Mouse (Mus musculus) gastrocnemius, postnatal 25 days (tissue): Measurements from ENCODE around the gene Bst2. TPM values are rescaled to one million over a fixed set of nuclear protein-coding genes. Genes with fewer than 3 reads are reported as not detected.

ENCODE experiments used
- DNase-seq: peaks from one replicate; pipeline ENCODE4 v3.0.0; 2022
- long read RNA-seq, 2 experiments: library from polyadenylated mRNA; stranded (forward); transcript quantifications; one replicate each; pipeline ENCODE4 v2.0.0; 2021
- total RNA-seq, 2 experiments: library from RNA; stranded (reverse); gene quantifications; 1 replicate in 1 of 2; 2 replicates in 1 of 2; pipeline ENCODE4 v1.2.3; 2021

Bst2 gene
- total RNA-seq, result 1 to 10 TPM; 7.6 to 8.9 TPM
- long read RNA-seq, experiment 1, transcript Bst2-201 (5 exons, 792 nt), result major isoform, 7 of 7 reads
- long read RNA-seq, experiment 1, partial matches to known transcripts, result 0 of 7 reads
- long read RNA-seq, experiment 1, other reads (novel, unspliced or antisense), result 0 of 7 reads
- long read RNA-seq, experiment 2, transcript Bst2-201 (5 exons, 792 nt), result major isoform, 5 of 5 reads
- long read RNA-seq, experiment 2, partial matches to known transcripts, result 0 of 5 reads
- long read RNA-seq, experiment 2, other reads (novel, unspliced or antisense), result 0 of 5 reads

DNA sequence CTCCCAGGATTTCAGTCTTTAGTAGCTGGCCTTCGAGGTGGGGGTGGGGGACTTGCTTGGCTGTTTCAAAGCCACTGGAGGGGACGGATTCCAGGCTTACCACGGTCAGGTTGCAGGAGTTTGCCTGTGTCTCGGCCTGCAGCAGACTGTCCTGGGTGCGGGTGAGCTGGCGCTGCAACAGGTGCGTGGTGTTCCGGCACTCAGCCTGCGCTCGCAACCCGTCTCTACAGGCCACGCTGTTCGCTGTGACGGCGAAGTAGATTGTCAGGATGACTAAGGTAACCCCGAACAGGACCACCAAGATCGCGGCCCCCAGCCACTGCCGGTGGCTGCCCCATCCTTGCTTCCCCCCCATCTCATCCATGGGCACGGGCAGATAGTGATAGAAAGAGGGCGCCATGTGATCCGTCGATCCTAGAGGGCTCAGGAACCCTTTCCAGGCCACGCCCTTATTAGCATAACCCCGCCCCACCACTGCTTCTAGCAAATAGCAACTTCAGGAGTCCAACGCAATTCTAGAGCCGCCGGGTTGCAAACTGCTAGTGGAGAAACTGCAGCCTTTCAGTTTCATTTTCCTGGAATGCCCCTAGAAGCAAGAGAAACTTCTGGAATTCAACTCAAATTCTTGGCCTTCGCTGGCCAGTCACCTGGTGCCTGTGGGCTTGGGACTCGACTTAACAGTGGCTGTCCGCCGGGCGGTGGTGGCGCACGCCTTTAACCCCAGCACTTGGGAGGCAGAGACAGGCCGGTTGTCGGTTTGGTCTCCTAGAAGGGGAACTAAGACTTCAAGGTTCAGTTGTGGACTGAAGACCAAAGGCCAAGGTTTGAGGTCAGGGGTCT is at the start of gene Bst2:
TSS of gene Bst2 (minus strand) at position 429 of the 840 bp plus-strand sequence.
- peak; percentile 81 for DNase-seq

DNA sequence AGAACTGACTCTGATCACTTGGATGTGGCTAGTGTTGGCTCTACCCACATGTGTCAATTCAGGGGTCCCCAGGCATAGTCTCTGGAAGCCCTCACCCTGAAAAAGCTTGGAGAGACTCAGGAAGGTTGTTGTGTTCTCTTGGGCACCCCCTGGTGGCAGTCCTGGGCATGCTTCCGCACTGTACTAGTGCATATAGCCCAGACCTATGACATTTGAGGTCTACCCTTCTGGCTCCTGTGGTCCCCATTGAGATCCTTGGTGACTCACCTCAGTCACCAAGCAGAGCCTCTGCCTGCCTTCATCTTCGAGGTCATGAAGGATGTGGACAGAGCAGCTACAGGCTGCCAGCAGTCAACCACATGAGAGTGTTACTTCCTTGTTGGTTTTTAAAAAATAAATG is 49.6 kb upstream of the Bst2 start:
- DNase-seq, result no peak

DNA sequence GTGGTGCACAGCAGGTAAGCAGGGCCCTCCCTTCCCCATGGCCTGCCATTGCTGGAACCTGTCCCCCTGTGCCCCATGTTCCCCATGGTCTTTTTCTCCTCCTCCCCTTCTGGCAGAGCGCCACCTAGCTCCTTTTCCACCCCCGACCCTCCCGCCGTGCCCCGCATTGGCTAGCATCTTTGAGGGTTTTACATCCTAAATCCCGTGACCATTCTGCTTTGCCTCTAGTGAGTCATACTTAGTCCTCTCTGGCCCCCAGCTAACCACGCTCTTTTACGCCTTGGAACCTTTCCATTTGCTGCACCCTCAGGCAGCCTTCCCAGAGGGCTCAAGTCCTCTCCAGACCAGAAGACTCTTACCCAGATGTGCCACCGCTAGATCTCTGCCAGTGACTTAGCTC is 42.9 kb upstream of the Bst2 start:
- DNase-seq, result no peak

DNA sequence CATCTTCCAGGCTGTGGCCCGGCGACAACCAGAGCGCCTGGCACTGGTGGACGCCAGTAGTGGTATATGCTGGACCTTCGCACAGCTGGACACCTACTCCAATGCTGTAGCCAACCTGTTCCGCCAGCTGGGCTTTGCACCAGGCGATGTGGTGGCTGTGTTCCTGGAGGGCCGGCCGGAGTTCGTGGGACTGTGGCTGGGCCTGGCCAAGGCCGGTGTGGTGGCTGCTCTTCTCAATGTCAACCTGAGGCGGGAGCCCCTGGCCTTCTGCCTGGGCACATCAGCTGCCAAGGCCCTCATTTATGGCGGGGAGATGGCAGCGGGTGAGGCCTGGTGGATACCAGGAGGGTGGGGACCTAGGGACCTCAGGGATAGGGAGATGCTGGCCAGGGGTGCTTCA is 42.2 kb upstream of the Bst2 start:
- DNase-seq, result peak; percentile 73

DNA sequence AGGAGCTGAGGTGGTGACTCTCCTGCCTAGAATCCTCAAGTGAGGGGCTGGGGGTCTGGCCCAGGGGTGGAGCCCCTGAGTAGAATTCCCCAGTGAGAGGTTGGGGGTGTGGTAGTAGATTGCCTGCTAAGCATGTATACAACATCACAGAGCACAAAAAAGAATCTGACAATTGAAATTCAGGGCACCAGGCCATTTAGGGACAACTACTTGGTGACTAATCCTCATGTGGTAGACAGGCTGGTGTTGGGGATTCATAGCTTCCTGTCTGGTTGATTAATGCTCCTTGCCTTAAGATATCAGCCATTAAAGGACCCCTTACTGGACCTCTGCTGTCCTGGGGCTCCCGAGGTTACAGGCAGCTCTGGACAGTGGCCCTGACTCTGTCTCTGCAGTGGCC is 41.8 kb upstream of the Bst2 start:
- no peak for DNase-seq

DNA sequence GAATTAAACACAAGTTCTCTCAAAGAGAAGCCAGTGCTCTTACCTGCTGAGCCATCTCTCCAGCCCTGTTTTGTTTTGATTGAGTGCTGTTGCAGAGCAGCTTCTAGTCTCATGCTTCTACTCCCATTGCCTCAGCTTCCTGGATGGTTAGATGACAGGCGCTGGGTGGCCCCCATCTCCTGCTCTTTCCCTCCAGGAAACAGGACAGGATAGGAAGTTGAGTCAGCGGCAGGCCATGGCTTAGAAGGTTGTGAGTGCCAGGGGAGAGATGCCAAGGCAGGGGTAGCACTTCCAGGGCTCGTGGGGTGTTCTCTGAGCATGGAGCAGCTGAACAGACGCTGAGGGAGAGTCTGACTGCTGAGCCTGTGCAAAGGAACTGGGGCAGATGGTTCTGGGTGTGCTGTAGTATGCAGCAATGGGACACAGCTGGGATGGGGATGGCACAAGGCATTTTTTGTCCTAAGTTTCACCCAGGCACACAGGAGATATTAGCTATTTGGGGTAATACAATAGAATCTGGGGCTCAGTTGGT is 40.7 kb upstream of the Bst2 start:
- no peak for DNase-seq

DNA sequence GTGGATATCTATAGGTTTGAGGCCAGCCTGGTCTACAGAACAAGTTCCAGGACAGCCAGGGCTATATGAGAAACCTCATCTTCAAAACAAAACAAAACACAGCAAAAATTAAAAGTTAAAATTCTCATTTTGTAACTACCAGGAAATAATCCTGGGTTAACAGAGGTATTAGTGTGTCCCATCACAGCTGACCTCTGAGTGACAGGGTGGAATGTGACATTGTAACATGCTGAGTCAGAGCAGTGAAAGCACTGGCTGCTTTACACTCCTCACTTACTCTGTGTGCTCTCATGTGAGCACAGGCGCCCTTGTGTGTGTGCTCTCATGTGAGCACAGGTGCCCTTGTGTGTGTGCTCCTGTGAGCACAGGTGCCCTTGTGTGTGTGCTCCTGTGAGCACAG is 37.8 kb upstream of the Bst2 start:
- DNase-seq, result no peak

DNA sequence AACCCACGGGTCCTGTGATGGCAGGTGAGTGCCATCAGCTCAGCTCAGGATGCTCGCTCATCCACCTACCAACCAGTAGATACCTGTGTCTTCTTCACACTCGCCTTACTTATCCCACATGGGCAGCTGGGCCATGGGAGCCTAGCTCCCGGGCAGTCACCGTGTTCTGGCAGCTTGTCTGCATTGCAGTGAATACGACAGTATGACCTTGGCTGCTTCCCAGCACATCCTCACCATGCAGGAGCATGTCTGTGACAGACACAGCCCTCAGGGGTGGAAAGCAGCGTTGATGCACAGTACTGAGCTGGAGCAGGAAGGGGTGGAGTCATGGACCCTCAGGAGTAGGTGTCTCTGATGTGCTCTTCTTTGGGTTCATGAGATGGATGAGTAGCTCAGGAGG is 37.2 kb upstream of the Bst2 start:
- no peak for DNase-seq

DNA sequence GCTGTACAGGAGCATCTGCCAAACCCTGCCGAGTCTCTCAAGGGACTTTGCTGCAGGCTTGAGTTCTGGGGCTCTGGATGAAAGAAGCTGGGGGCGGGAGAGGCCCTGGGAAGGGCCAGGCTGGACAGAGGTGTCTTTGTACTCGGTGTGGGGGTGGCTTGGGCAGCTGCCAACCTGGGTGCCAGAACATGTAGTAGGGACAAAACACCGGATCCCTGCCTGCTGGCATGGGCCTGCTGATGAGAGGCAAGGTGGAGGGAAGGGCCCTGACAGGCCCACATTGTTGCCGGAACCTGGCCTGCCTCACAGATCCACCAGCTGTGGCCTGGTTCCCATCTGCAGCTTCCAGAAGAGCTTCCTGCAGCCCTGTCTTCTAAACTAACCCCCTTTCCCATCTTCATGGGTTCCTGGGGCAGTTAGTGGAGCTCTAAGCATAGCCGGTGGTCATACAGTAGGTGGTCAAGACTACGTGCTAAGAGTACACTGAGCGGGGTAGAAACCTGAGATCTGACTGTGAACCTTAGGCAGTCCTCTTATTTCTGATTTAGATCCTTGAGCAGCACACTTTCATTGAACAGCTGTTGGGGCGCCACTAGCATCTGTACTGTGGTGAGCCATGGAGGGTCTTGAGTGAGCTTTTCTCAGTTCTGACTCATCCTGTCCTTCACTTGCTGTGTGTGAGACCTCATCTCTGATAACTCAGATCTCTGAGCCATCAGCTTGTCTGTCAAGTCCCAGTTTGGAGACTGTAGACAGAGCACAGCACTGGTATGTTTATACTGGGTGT is 35.8 kb upstream of the Bst2 start:
- peak; percentile 53 for DNase-seq

DNA sequence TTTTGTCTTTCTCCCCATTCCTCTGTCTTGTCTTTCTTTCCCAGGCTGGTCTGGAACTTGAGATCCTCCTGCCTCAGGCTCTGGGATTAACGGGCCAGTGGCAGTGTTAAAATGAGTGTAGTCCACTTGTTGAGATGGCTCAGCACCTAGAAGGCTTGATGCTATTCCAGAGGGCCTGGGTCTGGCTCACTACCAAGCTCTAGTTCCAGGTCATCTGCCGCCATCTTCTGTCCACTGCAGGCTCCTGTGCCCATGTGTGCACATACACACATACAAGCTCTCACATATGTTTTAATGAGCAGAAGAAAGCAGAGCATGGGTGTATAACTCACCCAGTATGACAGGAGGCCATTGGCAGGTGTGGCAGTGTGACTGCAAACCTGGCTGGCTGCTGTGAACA is 34.8 kb upstream of the Bst2 start:
- no peak for DNase-seq

DNA sequence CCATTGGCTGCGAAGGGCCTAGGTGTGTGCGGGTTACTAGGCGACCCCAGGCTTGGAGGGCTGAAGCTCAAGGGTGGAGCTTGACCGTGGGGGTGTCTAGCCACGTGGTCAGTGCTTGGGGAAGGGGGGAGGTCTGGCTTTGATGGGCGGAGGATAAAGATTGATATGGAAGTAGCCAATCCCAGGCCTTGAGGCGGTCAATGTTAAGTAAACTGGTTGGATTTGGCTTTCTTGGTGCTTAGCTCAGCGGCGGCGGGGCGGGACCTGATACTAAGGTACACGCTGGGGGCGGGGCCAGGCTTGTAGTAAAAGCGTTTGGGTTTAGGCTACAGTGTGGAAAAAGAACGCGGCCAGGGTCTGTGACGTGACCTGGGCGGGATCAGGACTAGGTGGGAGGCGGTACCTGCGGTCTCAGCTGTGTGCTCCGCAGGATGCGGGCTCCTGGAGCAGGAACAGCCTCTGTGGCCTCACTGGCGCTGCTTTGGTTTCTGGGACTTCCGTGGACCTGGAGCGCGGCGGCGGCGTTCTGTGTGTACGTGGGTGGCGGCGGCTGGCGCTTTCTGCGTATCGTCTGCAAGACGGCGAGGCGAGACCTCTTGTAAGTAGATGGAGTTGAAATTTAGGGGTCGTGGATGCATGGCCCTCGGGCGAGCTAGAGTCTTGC is 33.2 kb upstream of the Bst2 start:
- DNase-seq, result peak; percentile 86

DNA sequence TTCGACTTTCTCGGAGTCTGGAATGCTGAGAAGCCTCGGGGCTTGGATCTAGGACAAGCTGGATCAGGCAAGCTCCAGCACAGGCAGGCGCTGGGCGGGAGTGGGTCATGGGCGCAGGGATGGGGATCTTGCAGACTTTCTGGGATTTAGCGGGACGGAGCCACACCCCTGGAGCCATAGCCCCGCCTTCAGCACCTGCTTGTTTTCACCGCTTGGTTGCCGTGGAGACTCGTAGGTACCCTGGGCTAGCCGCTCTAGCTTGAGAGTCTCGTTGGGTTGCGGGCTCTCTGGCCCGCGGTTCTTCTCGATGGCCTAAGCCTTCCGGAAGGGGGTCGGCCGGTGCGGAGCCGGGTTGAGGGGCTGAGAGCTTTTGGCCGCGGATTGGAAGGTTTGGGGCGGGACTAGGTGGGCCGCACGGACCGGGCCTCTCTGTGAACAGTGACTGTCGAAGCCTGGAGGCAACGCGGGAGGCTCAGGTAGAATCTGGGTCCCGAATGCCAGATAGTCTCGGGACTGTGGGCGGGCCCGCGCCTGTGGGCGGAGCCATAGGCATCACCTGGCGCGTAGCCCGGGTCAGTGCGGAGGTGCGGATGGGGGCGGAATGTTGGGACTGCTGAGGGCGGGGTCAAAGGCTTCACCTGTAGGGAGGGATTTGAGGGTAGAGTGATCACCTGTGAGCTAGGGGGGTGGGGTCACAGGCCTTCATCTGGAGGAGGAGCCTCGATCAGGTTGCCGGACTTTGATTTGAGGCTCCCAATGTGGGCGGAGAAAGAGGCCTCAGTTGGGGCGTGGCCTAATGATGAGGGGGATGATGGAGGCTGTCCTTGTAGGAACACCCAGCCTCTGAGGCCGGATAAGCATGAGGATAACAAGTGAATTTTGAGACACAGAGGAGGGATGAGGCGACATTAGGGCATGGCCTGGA is 32.4 kb upstream of the Bst2 start:
- DNase-seq, result peak; percentile 81

DNA sequence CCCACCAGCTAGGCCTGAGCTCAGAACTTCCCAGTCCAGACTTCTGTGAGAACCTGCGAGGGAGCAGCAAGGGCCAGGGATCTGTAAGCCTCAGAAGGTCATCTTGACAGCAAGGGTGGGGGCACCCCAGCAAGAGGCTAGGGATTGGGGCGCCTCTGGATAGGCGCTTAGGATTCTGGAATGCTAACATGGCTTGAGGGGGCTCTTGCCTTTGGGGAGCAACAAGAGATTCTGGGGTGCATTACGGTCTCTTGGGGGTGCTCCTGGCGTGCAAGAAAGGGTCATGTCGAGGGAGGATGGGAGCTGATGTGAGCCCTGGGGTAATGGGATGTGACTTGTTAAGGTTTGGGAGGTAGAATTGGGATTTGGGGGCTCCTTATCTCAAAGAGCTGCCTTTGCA is 31.7 kb upstream of the Bst2 start:
- DNase-seq, result peak; percentile 50

DNA sequence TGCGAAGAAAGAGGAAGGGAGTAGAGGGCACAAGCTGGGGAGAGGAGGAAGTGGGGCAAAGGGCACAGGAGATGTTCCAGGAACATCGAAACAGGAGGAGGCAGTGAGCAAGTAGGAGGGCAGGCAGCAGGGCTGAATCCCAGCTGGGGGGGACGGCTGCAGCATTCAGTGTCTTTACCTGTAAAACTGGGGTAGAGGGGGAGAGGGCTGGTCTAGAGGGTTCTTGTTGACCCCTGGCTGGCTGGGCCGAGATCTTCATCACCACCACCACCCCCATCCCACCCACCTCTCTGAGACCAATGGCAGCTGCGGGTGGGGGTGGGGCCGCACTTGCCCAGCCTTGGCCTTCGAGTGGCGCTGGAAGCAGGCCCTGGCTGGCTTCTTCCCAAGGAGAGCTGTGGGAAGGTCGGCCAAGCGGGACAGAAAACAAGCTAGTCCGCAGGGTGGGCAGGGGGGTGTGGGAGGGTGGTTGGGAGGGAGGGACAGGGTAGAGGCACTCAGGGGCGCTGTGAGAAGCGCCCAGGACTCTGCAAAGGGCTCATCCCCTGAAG is 31.2 kb upstream of the Bst2 start, which contains the start of gene Slc27a1:
TSS of gene Slc27a1 (plus strand) at position 496 of the 551 bp plus-strand sequence.
- DNase-seq, result peak; percentile 79

DNA sequence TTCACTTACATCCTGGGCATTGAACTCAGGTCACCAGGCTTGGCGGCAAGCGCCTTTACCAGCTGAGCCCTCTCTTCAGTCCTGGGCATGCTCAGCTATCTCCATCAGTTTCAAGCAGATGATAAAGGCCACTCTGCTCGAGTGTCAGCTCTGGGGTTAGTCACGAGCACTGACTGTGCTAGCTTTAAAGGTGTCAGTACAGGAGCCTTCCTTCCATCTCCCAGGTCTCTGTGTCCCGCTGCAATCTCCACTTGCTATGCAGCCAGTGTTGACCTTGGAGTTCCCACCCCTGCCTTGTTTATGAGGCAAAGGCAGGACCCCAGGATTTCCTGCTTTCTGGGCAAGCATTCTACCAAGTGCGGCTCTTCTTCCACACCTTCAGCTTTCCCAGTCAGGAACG is 30.3 kb upstream of the Bst2 start:
- DNase-seq, result no peak

DNA sequence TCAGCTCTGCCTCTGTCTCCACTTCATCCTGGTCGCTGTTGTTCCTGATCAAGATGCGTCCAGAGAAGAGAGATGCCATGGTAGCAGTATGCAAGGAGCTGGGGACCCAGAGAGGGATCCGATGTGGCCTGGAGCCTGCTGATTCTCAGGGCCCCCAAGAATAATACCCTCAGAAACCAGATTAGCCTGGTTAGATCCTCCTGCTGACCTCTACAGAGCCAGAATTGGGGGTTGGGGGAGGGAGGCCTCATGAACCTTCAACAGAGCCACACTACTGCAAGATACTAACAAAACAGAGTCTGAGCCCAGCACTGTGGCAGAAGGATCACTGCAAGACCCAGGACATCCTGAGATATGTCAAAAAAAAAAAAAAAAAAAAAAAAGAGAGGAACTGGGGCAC is 29.2 kb upstream of the Bst2 start, which contains the start of gene Nxnl1:
TSS of gene Nxnl1 (minus strand) at position 101 of the 400 bp plus-strand sequence.
- DNase-seq, result no peak

DNA sequence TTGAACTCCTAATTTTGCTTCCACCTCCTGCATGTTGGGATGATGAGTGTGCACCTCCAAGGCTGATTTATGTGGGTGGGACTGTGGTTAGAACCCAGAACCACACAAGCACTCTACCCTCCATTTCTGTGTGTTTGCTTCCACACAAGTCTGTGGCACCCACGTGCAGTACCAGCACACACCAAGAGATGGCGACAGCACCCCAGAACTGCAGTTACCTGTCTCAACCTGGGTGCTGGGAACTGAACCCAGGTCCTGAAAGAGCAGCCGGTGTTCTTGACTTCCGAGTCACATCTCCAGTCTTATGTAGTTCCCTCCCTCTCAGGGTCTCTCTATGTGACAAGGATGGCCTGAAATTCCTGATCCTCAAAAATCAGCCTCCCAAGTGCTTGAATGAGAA is 26.7 kb upstream of the Bst2 start:
- DNase-seq, result no peak

DNA sequence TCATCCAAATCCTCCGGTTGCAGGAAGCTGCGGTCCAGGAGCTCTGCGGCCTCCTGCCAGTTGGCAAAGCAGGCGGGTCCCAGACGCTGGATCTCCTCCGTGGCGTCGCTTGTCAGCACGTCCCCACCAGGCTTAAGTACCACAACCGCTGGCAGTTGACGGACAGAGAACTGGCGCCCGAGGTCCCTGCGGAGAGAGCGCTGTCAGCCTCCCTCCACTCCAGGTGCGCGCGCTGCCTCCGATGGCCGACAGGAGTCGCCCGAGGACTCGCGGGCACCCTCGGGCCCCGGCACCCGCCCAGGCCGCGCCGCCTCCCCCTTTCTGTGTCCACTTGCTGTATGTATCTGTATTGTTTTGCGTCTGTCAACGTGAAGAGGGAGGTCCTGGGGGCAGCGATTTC is 25.5 kb upstream of the Bst2 start:
- DNase-seq, result peak; percentile 75

DNA sequence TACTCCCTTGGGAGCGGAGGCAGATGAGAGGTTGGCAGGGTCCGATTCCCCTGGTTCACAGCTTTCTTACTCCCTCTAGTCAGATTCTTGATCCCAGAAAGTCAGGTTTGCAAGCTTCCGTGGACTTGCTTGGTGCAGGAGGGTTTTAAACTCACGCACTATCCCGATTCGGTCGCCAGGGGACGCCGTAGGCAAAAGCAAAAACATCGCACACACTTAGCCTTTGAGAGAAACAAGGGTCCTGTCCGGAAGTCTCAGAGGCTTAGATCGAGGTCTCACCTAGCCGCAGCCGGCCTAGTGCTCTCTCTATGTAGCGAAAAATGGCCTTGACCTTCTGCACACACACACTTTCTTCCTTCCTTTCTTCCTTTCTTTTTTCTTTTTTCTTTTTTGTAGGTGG is 24.1 kb upstream of the Bst2 start:
- no peak for DNase-seq

DNA sequence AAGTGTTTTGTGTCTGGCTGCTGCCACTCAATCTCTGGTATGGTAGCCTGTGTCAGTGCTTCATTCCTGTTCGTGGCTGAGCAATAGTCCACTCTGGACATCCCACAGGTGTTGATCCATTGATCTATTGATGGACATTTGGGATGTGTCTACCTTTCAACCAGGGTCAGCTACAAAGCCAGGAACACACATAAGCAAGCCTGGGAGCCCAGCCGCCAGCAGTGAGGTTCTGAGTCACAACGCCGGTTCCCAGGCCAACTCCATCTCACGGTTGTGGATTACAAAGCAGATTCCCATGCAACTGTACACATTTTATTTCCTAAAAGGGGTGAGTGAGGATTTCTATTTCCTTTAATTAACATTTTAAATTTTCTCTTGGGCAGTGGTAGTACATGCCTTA is 23.5 kb upstream of the Bst2 start:
- no peak for DNase-seq
